Mouse (Mus musculus) layer of hippocampus, postnatal 10 days (tissue): ENCODE measurements around the gene Irgm2. TPM values are rescaled to one million over a fixed set of nuclear protein-coding genes. Genes with fewer than 3 reads are reported as not detected.
"Not testable (repeated sequence)": the region's sequence is repeated elsewhere in the genome, so short reads cannot be mapped to it uniquely, and the experiment has no call there.

Source experiments
- DNase-seq, 2 experiments: peaks; one replicate each; pipeline ENCODE4 v3.0.0; 2021; ENCODE audit warnings: low spot score in 2 of 2
- long read RNA-seq: library from polyadenylated mRNA; stranded (forward); transcript quantifications from one replicate; pipeline ENCODE4 v2.0.0, GENCODE M21; 2023
- total RNA-seq, 2 experiments: library from RNA; stranded (reverse); gene quantifications; 2 replicates each; pipeline ENCODE4 v1.2.3; 2021

Gene Irgm2
- total RNA-seq = 1 to 10 TPM; 1.2 to 1.6 TPM
- long read RNA-seq = 0 reads

DNA sequence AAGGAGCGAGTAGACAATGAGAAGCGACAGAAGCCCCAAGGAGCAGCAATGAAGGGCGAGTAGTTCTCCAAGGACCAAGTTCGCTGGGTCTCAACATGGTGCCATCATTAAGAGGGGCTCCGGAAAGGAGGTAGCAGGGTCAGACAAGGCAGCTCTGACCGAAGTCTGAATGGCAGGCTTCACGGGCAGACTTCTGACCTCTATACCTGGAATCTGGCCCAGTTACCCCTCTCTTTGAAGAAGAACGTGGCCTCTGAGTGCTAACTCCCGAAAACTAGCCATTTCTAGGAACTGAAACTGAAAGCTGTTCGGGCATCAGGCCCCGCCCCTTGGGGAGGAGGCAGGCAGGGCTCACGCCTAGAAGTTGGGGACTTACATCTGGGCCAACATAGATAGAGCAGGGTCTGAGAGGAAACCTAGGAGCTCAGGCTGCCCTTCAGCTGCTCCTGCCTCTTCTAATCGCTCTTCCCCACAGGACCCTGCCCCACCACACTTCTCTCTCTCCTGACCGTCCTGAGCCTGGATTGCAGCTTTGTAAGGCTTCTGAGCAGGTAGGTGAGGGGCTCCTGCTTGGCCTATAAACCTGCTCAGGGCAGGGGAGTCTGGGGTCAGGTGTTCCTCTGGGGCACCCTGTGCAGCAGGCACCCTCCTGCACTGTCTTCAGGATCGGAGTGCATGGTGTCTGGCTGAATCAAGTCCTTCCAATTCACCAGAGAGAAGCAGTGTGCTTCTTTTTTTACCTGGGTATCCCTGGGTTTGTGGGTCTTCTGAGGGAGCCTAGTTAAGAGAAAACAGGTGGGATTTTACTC is at the start of gene Irgm2, which contains the start of gene Igtp:
TSS of gene Irgm2 (plus strand) at position 390 of the 809 bp plus-strand sequence.
TSS of gene Igtp (plus strand) at position 328 of the 809 bp plus-strand sequence.
- peak; percentile 39 to 53 for DNase-seq

DNA sequence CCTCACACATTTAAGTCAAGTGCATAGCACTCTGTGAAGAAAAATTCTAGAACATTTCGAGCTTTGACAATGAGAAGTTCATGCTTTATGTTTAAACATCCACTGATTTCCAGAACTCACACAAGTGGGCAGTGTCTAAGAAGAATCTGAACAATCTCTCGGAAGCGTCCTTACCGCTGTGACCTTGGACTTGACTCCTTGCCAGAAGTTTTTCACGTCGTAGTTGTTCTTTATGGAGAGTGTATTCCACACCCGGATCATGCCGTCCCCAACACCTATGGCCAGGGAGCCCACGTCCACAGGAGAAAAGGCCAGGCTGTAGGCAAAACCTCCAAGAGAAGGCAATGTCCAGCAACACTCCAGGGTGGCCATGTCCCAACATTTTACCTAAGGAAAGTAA is 44.0 kb upstream of the Irgm2 start:
- DNase-seq = no peak

DNA sequence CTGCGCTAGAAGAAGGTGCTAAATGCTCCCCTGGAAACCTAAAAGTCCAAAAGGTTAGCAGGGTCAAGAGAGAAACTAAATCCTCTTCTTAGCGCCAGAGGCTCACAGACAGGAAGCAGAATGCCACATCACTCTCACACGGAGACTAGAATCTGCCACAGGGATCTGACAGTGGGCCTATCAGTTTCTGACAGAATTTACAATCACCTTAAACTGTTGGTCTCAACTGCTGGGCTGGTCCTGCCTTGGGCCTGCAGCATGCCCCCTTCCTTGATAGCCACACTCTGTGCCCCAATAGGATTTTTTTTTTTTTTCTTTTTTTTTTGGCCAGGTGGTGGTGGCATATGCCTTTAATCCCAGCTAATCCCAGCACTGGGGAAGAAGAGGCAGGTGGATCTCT is 42.5 kb upstream of the Irgm2 start:
- DNase-seq = no peak

DNA sequence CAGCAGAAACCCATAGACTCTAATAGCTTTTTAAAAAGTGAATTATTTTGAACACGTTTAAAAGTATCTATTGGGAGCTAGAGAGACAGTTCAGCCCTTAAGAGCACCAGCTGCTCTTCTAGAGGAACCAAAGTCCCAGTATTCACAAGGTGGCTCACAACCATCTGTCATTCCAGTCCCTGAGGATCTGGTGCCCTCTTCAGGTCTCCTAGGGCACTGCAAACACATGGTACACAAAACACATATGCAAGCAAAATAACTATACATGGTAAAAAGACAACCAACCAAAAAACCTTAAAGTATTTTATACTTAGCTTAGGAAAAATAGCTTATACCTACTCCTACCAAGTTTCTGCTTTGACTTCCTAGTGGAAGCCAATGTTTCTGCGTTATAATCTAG is 34.3 kb upstream of the Irgm2 start:
- no peak for DNase-seq

DNA sequence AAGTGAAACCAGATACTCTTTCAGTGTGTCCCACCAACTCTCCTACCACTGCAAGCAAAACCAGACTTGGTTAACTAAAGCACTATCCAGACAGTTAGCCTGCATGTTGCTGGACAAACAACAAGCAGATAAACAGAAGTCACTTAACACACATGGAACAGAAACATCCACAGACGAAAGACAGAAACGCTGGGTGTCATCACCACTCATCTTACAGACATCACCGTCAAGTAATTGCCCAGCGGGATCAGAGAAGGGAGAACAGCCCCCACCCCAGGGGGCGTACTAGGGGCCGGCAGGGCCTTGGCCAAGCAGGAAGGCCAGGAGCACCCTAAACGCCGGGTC is 31.6 kb upstream of the Irgm2 start:
- no peak for DNase-seq

DNA sequence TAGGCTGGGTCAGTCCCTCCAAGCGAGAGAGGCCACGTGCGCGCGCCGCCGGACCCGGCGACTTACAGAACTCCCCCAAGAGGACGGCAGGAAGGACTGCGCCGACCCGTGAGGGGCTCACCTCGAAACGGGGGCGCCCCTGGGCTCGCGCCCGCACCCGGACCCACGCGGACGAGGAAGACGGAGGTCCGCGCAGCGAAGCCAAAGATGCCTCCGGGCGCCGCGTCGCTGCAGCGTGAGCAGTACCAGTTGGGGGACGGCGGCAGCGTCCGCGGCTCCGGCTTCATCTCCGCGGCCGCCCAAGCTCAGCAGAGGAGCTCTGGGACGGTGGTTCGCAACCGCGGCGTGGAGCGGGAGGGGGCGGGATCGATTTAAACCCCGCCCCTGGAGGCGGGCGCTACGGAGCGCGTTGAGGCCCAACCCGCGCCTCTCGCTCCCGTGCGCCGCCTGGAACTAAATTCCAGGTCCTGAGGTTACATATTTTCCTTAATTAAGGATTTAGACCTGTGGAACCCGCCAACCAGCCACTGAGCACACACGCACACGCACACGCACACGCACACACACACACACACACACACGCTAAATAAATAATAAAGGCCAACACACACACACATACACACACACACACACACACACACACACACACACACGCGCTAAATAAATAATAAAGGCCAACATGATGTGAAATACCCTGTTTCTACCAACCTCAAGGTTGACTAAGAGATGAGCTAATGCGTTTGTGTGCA is 31.1 kb upstream of the Irgm2 start, which contains the start of gene Gemin5:
TSS of gene Gemin5 (minus strand) at position 373 of the 749 bp plus-strand sequence.
- peak; percentile 86 to 91 for DNase-seq

DNA sequence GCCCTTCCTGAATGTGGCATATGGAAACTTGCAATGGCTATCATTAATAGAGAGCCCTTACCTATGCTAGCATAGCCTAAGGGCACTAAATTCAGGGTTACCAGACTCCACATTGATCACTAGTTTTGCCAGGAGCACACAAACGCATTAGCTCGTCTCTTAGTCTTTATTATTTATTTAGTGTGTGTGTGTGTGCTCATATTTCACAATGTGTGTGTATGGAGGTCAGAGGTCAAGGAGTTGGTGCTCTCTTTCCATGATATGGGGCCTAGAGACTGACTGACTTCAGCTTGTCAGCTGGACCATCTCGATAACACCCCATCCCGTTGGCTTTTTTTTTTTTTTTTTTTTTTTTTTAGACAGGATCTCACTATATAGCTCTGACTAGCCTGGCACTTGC is 29.8 kb upstream of the Irgm2 start:
- no peak for DNase-seq

DNA sequence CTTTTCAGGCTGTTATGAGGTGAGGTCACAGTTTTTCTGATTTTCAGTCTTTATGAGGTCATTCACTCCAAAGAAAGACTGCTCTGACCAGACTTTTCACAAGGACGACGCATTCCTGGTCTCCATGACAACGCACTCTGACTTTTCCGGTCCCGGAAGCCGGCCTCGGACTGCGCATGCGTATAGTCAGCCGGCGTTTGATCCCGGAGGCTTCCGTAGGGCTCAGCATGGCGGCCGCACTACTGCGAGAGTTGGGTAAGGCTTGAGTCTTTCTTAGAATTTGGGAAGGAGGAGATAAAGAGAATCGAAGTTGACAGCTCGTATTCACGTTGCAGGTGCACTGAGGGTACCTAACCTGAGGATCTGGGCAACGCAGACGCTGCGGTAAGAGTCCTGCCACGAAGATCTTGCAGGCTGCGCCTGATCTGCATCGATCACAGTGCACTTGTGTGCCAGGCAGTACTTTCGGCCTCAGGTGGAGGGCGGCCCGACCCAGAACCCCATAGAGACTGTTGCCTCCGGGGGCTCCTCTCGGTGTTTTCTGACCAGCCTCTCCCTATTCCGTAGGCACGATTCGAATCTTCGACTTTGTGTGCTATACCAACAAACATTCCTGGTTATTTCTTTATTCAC is 27.8 kb upstream of the Irgm2 start, which contains the start of gene Mrpl22:
TSS of gene Mrpl22 (plus strand) at position 203 of the 633 bp plus-strand sequence.
- peak; percentile 94 to 97 for DNase-seq

DNA sequence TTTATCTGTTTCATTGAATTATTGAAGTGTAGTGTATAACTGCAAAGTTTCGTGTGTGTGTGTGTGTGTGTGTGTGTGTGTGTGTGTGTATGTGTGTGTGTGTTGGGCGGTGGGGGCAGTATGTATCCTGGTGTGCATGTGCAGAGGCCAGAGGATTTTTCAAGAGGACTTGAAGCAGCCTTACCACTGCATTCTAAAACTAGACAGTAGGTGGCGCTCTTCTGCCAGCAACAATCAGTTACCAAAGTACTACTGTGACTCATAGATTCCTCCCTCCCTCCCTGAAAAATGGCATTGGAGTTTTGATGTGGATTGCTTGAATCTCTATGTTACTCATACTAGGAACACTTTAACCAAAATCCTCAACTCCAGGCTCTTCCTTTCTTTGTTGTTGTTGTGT is 19.9 kb upstream of the Irgm2 start:
- peak; percentile 78 to 81 for DNase-seq

DNA sequence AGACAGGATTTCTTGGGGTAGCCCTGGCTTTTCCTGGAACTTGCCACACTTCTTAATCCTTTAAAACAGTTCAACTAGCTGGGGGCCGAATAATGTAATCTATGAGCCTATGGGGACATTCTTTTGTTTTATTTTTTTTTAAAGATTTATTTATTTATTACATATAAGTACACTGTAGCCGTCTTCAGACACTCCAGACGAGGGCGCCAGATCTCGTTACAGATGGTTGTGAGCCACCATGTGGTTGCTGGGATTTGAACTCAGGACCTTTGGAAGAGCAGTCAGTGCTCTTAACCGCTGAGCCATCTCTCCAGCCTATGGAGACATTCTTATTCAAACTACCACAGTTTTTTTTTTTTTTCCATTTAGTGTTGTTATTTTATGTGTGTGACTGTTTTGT is 19.4 kb upstream of the Irgm2 start:
- DNase-seq = not testable (repeated sequence)

DNA sequence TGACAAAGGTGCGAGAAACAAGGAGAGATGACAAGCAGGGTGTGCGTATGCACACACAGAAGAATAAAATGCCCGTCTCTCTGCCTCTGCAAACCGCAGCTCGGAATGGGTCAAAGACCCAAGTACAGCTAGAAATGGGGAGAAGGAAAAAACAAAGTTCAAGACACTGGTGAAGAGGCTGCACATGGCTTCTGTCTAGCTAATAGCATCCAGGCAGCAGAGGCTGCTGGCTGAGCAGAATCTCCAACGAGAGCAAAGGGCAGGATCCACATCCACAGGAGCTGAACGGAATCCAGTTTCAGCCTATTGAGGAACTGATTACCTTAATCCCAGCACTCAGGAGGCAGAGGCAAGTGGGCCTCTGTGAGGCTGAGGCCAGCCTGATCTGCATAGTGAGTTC is 18.7 kb upstream of the Irgm2 start:
- no peak for DNase-seq

DNA sequence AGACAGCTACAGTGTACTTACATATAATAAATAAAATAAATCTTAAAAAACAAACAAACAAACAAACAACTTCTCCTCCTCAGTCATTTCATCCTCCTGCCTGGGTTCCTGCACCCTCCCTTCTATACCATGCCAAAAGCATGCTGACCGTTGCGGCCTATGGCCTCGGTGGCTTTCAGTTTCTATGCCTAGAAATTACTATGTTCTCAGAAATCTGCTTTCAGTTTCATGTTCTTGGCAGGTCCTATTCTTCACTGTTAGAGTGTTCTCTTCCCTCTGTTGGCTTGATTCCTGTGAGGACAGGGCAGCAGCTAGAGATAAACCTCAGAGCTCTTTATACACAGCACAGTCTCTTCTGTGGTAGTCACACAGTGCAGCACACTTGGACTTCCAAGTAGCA is 15.8 kb upstream of the Irgm2 start:
- DNase-seq = no peak

DNA sequence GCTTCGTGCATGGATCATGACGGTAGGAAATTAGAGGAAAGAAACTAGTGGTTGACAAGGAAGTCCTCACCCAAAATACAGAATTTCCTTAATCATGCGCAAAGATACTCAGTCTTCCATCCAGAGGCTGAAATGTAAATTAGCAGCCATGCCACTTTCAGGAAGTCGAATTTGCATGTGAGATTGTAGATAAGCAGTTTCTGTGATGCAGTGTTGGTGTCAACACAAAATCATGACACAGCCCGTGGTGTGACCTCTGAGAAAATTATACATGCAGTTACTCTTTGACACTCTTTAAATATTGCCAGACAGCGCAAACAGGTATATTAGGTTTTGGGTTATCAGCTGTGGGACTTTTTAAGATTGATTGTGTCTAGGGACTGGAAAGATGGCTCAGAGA is 9.7 kb upstream of the Irgm2 start:
- DNase-seq = no peak

DNA sequence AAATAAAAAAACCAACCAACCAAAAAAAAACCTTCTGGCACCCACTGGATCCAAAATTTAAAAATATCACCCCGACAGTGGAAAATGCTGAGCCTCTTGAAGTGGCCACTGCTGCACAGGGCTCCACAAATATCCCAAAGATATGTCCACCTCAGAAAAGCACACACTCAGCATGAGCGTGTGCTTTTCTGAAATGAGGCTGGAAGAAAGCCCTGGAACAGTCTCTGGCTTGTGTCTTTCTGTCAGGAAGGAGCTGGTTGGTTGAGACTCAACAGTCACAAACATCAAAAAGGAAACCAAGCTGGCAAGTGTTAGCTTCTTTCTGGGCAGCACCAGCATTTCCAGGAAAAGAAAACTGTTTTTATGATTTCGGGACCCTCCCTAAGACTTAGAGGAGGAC is 6.1 kb upstream of the Irgm2 start:
- no peak for DNase-seq

DNA sequence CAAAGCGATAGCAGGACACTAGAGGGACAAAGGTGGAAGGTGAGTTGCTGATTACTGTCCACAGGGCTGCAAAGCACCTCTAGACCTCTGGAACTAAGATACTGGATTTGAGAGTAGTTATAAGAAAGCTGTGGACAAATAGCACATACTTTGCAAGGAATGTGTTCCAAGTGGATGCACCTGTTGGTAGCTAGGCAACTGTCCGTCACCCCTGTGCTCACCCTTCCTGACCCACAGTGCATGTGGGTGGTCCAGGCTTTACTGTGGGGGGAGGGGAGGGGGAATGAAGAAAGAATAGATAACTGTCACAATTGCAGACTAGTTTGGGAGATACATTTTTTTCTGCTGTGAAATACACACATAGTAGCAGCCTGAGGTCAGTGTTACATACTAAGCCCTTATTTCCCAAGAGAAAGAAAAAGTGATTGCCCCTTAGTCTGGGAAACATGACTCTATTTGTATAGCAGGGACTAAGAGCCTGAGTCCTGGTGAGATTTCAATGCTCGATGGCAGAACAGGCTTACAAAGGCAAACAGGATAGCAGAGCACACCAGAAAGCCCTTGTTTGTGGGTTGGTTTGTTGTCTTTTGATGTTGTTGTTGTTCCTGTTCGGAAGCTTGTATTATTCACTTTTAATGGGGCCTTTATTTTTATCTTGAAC is 5.4 kb upstream of the Irgm2 start:
- DNase-seq = no peak

DNA sequence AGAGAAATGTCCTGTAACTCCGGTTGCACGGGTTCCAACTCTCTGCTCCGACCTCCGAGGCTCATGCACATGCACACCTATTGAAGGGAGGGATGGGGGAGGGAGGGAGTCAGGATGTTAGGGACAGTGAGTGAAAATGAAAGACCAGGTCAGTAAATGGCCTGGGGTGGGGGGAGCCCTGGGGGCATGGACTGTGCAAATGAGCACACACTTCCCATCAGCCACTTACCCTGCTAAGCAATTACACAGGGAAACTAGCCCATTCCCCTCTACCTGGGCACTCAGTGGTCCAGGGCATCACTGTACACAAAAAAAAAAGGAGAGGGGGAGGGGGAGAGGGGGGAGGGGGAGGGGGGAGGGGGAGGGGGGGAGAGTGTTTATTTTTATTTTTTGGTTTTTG is 755 bp upstream of the Irgm2 start:
- DNase-seq = no peak

DNA sequence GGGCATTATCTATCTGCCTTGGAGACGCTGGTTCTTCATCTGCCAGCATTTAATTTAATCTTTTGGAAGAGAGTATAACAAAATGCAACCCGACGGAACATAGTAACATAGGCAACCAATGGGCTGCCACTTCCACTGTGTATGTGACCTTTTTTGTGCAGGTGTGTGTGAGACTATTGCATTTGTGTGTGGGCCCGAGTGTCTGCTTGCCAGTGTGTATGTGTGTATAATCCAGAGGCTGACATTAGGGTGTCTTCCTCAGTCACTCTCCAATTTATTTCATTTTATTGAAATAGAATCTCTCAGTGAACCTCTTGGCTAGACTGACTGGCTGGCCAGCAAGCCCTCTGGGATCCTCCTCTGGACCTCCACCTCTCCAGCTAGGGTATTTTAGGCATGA is 808 bp downstream of the Irgm2 start:
- DNase-seq = no peak

DNA sequence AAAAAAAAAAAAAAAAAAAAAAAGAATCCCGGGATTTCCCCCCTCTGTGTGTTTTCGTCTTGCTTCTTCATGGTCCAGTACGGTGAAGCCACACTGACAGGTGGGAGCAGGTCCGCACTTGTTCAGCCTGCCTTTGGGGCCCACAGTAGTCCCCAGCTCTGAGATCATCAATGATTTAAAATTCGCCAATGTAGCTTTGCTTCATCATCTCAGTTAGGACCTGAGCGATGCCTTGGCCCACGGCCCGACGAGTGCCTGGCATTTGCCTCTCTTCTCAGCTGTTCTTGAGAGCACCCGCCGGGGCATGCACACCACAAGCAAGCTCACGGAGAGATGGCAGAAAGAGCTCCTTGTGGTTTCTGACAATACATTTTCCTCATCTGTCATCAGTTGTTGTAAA is 1.6 kb downstream of the Irgm2 start:
- no peak for DNase-seq

DNA sequence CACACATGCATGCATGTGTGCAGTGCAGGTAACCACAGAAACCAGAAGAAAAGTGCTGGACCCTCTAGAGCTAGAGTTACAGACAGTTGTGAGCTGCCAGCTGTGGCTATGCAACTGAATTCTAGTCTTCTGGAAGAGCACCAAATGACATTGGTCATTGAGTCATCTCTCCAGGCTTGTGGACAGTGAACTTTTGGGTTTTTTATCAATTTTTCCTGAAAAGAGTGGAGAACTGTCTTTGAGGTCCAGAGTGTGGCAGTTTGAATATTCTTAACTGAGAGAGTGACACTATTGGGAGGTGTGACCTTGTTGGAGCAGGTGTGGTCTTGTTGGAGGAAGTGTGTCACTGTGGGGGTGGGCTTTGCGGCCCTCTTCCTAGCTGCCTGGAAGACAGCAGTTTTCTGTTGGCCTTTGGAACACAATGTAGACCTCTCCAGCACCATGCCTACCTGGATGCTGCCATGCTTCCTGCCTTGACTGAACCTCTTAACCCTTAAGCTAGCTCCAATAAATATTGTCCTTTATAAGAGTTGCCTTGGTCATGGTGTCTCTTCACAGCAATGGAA is 11.0 kb downstream of the Irgm2 start:
- DNase-seq = no peak

DNA sequence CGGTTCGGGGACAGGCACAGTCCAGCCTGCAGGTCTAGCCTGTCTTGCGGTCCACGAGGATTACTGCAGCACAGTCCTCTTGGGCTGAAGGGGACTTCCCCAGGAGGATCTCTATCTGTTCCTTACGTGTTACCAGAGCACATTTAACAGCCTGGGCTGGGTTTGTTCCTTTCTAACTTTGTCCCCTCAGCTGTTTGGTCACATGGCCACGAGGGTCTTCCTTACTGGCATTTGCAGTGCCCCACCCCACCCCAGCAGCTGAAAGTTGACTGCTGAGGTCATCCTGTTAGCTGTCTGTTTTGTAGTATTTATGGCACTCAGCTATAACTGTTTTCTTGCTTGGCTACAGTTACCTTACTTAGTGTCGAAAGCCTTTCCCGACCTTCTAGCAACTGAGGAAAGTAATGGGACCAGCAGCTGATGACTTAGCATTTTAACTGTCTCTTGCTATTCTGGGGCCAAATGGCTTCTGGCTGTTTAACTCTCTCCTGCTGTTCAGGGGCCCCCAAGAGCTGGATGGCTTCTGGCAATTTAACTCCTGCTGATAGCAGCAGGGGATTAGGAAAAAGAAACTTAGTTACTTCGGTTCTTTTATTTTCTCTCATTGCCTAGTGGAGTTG is 11.8 kb downstream of the Irgm2 start:
- DNase-seq = no peak

DNA sequence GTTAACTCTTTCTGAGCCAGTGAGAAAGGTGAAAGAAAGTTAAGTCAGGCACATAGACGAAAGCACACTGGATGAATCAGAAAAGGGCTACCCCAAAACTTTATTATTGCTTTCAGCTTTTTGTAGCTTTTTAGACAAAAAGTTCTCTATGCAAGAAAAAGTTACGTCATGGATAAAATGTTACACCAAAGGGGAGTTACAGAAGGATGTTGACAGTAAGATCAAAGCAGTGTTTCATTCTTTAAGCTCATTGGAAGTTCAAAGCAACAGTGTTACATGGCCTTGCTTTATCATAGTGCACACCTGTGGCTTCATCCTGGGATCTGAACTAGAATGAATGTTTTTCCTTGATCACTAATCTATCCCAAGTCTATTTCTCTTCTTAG is 12.3 kb downstream of the Irgm2 start:
- DNase-seq = no peak
